Mouse (Mus musculus) G1E-ER4 (cell line): Measurements from ENCODE around the gene Ctsg. TPM values are rescaled to one million over a fixed set of nuclear protein-coding genes. Genes with fewer than 3 reads are reported as not detected.
"Not testable (repeated sequence)": the region's sequence is repeated elsewhere in the genome, so short reads cannot be mapped to it uniquely, and the experiment has no call there.

Experiments
- GATA1 ChIP-seq: IDR thresholded peaks from one replicate; pipeline ENCODE4 v1.8.0; 2012; ENCODE audit warnings: low read length, inconsistent platforms
- polyA plus RNA-seq: library from polyadenylated mRNA; stranded (reverse); fragments of >175 nt; gene quantifications from 2 replicates; pipeline ENCODE4 v1.2.3, GENCODE M21; 2012

Gene Ctsg
- not detected in 2 replicates for polyA plus RNA-seq

- TF ChIP-seq GATA1, result no peak
Measured at GRCm38 (mm10) chr14:56102386-56102785, at the start of gene Ctsg. Gene Ctsg (minus strand): TSS chr14:56102574.

GRCm38 (mm10) chr14:56132508-56132907, 30.1 kb upstream of the Ctsg start, which contains the start of gene Gzmd:
Gene Gzmd (minus strand): TSS chr14:56132608.
- not testable (repeated sequence) for TF ChIP-seq GATA1

DNA sequence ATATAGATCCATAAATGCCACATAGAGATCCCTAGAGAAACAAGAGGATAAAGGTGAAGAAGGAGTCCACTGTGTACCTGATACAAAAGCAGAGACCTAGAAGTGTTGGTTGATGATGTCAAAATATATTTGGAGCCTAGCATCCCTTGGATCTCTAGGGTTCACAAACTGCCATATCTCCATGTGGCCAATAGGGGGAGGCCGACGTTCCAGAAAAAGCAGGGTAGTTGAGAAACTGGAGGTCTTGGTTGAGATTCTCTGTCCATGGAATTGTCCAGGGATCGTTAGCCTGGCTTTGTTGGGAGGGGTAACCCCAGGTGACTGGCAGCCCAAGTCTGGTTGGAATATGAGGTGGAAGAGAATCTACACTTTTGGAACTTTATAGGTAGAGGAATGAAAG, 26.0 kb upstream of the Ctsg start:
- no peak for TF ChIP-seq GATA1

DNA sequence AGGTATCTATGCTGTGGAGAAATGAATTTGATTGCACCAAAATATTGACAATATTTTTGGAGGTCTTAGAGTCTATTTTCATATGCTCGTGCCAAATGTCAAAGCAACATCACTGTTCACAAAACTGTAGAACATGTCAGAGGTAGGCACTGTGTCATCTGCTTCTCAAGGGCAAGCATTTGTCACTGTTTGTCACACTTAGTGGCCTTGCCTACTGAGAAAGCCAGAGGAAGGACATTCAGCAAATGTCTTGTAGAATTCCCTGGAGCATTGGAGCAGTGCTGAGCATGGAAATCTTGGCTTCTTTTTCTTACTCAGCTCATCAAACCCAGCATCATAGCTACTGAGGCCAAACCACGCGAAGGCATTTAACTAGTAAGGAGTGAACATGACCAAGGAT, 21.1 kb upstream of the Ctsg start:
- TF ChIP-seq GATA1, result no peak

GRCm38 (mm10) chr14:56120525-56120924, 18.2 kb upstream of the Ctsg start, which contains the start of gene Gzme:
Gene Gzme (minus strand): TSS chr14:56120625.
- no peak for TF ChIP-seq GATA1

- TF ChIP-seq GATA1, result no peak
Measured at GRCm38 (mm10) chr14:56105447-56106180, 3.2 kb upstream of the Ctsg start.

DNA sequence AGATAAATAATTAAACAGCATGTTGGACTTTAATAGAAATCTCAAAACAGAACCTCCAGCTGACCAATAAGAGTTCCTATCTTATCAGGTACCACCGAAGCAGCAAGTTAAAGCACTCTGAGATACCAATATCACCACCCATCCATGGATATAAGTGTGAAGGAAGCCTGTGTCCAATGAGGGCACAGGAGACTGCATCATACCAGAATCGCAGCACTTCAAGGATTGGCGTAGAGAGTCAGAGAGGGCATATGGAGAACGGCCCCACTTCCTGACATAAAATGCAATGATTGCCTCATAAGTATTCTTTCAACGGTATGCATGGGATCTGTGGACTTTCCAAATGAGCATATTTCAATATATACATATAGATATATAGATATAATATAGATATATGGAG, 2.6 kb upstream of the Ctsg start:
- no peak for TF ChIP-seq GATA1

DNA sequence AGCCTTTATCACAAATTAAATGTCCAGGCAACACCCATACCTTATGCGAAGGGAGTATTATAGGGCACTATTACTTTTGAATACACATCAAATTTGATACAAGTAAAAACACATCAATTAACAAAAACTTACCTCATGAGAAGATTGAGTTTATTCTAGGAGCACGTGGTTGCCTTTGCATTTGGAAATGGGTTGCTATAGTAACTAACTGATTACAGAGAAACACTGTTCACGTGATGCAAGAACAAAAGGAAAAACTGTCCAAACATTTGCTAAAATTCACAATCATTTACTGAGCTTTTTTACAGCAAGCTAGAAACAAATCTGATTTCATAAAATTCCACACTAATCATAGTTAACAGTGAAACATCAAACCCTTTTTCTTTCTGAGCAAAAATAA, 1.1 kb upstream of the Ctsg start:
- TF ChIP-seq GATA1, result no peak

GRCm38 (mm10) chr14:56098940-56099339, 3.4 kb downstream of the Ctsg start:
- no peak for TF ChIP-seq GATA1

GRCm38 (mm10) chr14:56097597-56097996, 4.8 kb downstream of the Ctsg start:
- TF ChIP-seq GATA1, result no peak

- TF ChIP-seq GATA1, result no peak
Measured at GRCm38 (mm10) chr14:56093353-56093752, 9.0 kb downstream of the Ctsg start.

DNA sequence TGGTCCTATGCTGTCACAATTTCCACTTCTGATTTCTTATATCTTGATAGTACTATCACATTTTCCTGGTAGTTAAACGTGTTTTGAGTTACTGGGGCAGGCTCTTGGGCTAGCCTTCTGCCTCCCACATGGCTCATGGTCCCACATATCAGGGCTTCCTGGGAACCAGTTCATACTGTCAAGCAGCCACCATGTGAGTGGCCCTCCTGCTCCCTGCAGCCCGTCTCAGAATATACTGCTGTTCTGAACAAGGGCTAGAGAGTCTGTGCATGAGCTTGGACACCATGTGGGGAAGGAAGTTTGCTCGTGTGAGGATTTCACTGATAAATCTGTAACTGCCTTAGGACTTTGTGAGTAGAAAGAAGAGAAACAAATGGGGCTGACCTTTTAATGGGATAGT, 15.7 kb downstream of the Ctsg start:
- no peak for TF ChIP-seq GATA1

- no peak for TF ChIP-seq GATA1
Measured at GRCm38 (mm10) chr14:56085167-56085566, 17.2 kb downstream of the Ctsg start, which contains the start of gene Mcpt8. Gene Mcpt8 (minus strand): TSS chr14:56085273.

GRCm38 (mm10) chr14:56082016-56082415, 20.4 kb downstream of the Ctsg start:
- no peak for TF ChIP-seq GATA1

DNA sequence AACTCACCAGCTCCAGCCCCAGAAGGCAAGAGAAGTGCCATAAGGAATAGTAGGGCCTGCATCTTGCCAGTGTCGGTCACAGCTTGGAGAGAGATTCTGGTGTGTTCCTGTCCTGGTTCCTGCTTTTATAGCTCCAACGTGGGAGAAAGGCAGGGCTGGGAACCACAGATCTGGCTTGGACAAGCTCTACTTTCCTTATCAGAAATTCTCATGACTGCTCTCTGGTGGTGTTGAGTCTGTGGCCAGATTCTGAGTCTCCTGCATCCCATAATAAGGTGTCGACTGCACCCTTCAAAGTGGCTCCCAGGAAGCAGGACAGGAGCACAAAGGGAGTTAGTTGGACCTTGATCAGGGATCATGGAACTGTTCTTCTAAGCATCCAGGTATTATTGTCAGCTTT, 40.2 kb downstream of the Ctsg start, which contains the start of gene Mcpt4:
TSS of gene Mcpt4 (minus strand) at position 101 of the 400 bp plus-strand sequence.
- TF ChIP-seq GATA1, result not testable (repeated sequence)

- peak; percentile 21 for TF ChIP-seq GATA1
Measured at GRCm38 (mm10) chr14:56057722-56058121, 44.7 kb downstream of the Ctsg start.

DNA sequence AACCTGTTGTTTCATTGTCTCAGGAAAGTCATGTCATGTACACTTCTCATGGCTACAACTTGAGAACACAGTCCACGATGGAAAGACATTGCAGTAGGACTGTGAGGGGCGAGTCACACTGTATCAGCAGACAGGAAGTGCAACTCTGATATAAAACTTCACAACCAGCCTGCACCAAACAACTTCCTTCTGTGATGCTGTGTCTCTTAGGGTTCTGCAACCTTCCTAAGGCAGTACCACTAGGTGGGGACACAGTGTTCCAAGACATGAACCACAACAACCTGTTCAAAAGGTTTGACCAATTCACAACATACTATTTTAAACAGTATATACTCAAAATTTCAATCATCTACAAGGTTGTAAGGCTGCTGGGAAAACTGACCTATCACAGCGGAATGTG, 47.0 kb downstream of the Ctsg start:
- TF ChIP-seq GATA1, result no peak

Other genes starting within 250 kb of the Ctsg start
- gene Nynrin, start 248.6 kb downstream of the Ctsg start, polyA plus RNA-seq, result 0.05 and 0.06 TPM in 2 replicates
- 0.08 and 0.09 TPM in 2 replicates for gene Cbln3, start 218.2 kb downstream of the Ctsg start, polyA plus RNA-seq
- 15.0 and 15.8 TPM in 2 replicates for gene Khnyn, start 217.6 kb downstream of the Ctsg start, polyA plus RNA-seq
- not detected in 2 replicates for gene Sdr39u1, start 202.3 kb downstream of the Ctsg start, polyA plus RNA-seq
- not detected in 2 replicates for gene Cma1, start 157.9 kb downstream of the Ctsg start, polyA plus RNA-seq
- not detected in 2 replicates for gene Cma2, start 151.6 kb downstream of the Ctsg start, polyA plus RNA-seq
- gene Mcpt1, start 84.6 kb downstream of the Ctsg start, polyA plus RNA-seq, result 0.05 and 0.10 TPM in 2 replicates
- gene Mcpt9, start 72.1 kb downstream of the Ctsg start, polyA plus RNA-seq, result not detected in 2 replicates
- gene Mcpt2, start 60.5 kb downstream of the Ctsg start, polyA plus RNA-seq, result 0.08 TPM in 2 replicates
- gene Mcpt4, start 40.3 kb downstream of the Ctsg start, polyA plus RNA-seq, result not detected in 2 replicates
- not detected in 2 replicates for gene Mcpt8, start 17.3 kb downstream of the Ctsg start, polyA plus RNA-seq
- not detected in 2 replicates for gene Gzme, start 18.1 kb upstream of the Ctsg start, polyA plus RNA-seq
- gene Gzmd, start 30.0 kb upstream of the Ctsg start, polyA plus RNA-seq, result not detected in 2 replicates
- gene Gzmg, start 57.0 kb upstream of the Ctsg start, polyA plus RNA-seq, result not detected in 2 replicates
- not detected in 2 replicates for gene Gzmn, start 72.0 kb upstream of the Ctsg start, polyA plus RNA-seq
- gene Gzmf, start 108.8 kb upstream of the Ctsg start, polyA plus RNA-seq, result not detected in 2 replicates
- not detected in 2 replicates for gene Gzmc, start 132.1 kb upstream of the Ctsg start, polyA plus RNA-seq
- gene Gzmb, start 159.7 kb upstream of the Ctsg start, polyA plus RNA-seq, result 0.13 and 0.36 TPM in 2 replicates